Comparison of ENCODE assay signal across 9 mouse cellular contexts in genomic region chr16:18586076-18586905, GRCm38 (mm10). TPM values are rescaled to one million over a fixed set of nuclear protein-coding genes. Genes with fewer than 3 reads are reported as not detected.
A peak's percentile ranks its signal among the peaks of the same experiment; 100 is the strongest.
DNase-seq lines count a peak whose midpoint lies in the region; ATAC-seq and TF ChIP-seq lines count a peak whose summit lies in the region.
"Had no signal": no experiment of that assay in that cellular context is flagged by ENCODE, and none has a peak within 500 bp of the region (broad histone marks: within the 10 kb centered on the region; RNA-seq: fewer than 3 reads in every experiment).

No protein-coding gene starts in this region.

- no peaks in the 10 kb centered on the region for H3K9me3 ChIP-seq in liver, embryonic 14.5 days (ENCODE audit: control insufficient read depth, low read length)

- ATAC-seq in liver, embryonic 14.5 days (ENCODE audit: insufficient read depth), result no peak

- no peaks in the 10 kb centered on the region; the same call in 1 of the 2 replicates for H3K27me3 ChIP-seq in testis, adult 2 months (ENCODE audit: control insufficient read depth, insufficient read depth, low read length)
- peaks cover 100% of the 10 kb centered on the region for H3K27me3 ChIP-seq in liver, embryonic 14.5 days (ENCODE audit: control insufficient read depth, insufficient read depth, low read length)

- no peak overlapping the region for H3K9ac ChIP-seq in liver, embryonic 14.5 days (replicated peaks)

- TF ChIP-seq CTCF in testis, adult 2 months (IDR thresholded peaks at IDR 0.05; ENCODE audit: control insufficient read depth, insufficient read depth, insufficient replicate concordance, low read depth, low read length), result no peak
- no peak for TF ChIP-seq CTCF in liver, embryonic 14.5 days (IDR thresholded peaks at IDR 0.05; ENCODE audit: low read depth)

- no peak for TF ChIP-seq EP300 in liver, embryonic 14.5 days (IDR thresholded peaks at IDR 0.05; ENCODE audit: low read depth)

- peak overlapping the region; percentile 82 for H3K4me3 ChIP-seq in testis, adult 2 months (ENCODE audit: control insufficient read depth, low read depth, low read length)
- peak overlapping the region in 1 of 2 experiments; percentile 25; a peak in 2 of 4 replicates for H3K4me3 ChIP-seq in liver, embryonic 14.5 days (ENCODE audit: insufficient read depth in 1 of 2, low read depth in 2 of 2, low read length in 2 of 2)

- DNase-seq in embryo, embryonic 10.5 days (ENCODE audit: low spot score), result peak; percentile 40
- DNase-seq in embryo, embryonic 10 days (ENCODE audit: low spot score), result no peak
- DNase-seq in testis, postnatal 10 days (ENCODE audit: low spot score), result no peak
- DNase-seq in liver, embryonic 14.5 days (ENCODE audit: low read depth in 3 of 3, low spot score in 3 of 3), result no peak
- no peak for DNase-seq in left cerebral cortex, adult 11 months (ENCODE audit: low spot score)
- no peak for DNase-seq in gastrocnemius, postnatal 36 days
- no peak for DNase-seq in cerebellum, postnatal 25 days
- DNase-seq: layer of hippocampus, adult 9-11 months had no signal

- H3K4me2 ChIP-seq in liver, embryonic 14.5 days (ENCODE audit: low read depth), result peak overlapping the region; percentile 28; the same call in 1 of the 2 replicates

- 2% methylated on average over 81 of the region's 83 CpGs for WGBS in liver, embryonic 14.5 days (ENCODE audit: insufficient replicate concordance)

- H3K4me1 ChIP-seq in testis, adult 2 months (ENCODE audit: control insufficient read depth, insufficient read depth, low read length), result peaks cover 74% of the 10 kb centered on the region
- H3K4me1 ChIP-seq in liver, embryonic 14.5 days (replicated peaks; ENCODE audit: control insufficient read depth in 2 of 2, insufficient read depth in 2 of 2, low read length in 1 of 2), result no peaks in the 10 kb centered on the region

- TF ChIP-seq POLR2A in testis, adult 2 months (IDR thresholded peaks at IDR 0.05; ENCODE audit: control insufficient read depth, low read depth, low read length), result no peak

- intact Hi-C loops in gastrocnemius, postnatal 36 days (cut with DNase I), result no loop called here

- H3K27ac ChIP-seq in testis, adult 2 months (ENCODE audit: control insufficient read depth, insufficient read depth, low read depth, low read length), result peak overlapping the region; percentile 39; the same call in 1 of the 2 replicates
- H3K27ac ChIP-seq in liver, embryonic 14.5 days, result no peak overlapping the region

- H3K36me3 ChIP-seq in testis, adult 2 months (ENCODE audit: control insufficient read depth, insufficient read depth, low read length), result no peaks in the 10 kb centered on the region
- no peaks in the 10 kb centered on the region for H3K36me3 ChIP-seq in liver, embryonic 14.5 days (replicated peaks; ENCODE audit: control insufficient read depth, insufficient read depth, low read depth)

RNA-seq across cellular contexts. Expression of gene Tbx1, which starts 4.2 kb away (rescaled TPM):
- polyA plus RNA-seq in testis, adult 2 months (2012; rRNA removed), result 4.2 and 6.1 TPM in 2 replicates
- 0.02 TPM in 1 of 2 replicates, not detected in the other for polyA plus RNA-seq in liver, embryonic 14.5 days (2012; rRNA removed)
- polyA plus RNA-seq in liver, embryonic 14.5 days (2014; fragmentation: Nextera tagmentation; extraction: Ambion mirVana), result not detected in 2 replicates
- 10 to 100 TPM in 1 of 2 experiments, 1 to 10 TPM in 1; 8.7 to 11.1 TPM for total RNA-seq in gastrocnemius, postnatal 36 days (2021)

RNA-seq across cellular contexts. Expression of gene Gp1bb, which starts 35.9 kb away (rescaled TPM):
- 7.8 and 10.9 TPM in 2 replicates for polyA plus RNA-seq in testis, adult 2 months (2012; rRNA removed)
- 15.0 and 27.9 TPM in 2 replicates for polyA plus RNA-seq in liver, embryonic 14.5 days (2012; rRNA removed)
- 23.6 and 32.2 TPM in 2 replicates for polyA plus RNA-seq in liver, embryonic 14.5 days (2014; fragmentation: Nextera tagmentation; extraction: Ambion mirVana)
- total RNA-seq in gastrocnemius, postnatal 36 days (2021), result not detected

RNA-seq across cellular contexts. Expression of gene Gm49601, which starts 39.9 kb away (rescaled TPM):
- 9.5 and 11.6 TPM in 2 replicates for polyA plus RNA-seq in testis, adult 2 months (2012; rRNA removed)
- 0.54 and 0.63 TPM in 2 replicates for polyA plus RNA-seq in liver, embryonic 14.5 days (2012; rRNA removed)
- polyA plus RNA-seq in liver, embryonic 14.5 days (2014; fragmentation: Nextera tagmentation; extraction: Ambion mirVana), result not detected in 2 replicates
- total RNA-seq in gastrocnemius, postnatal 36 days (2021), result 1 to 10 TPM in 1 of 2 experiments, under 1 TPM in 1; 0.94 to 1.5 TPM

RNA-seq across cellular contexts. Expression of gene Sept5, which starts 43.5 kb away (rescaled TPM):
- 62.5 and 63.0 TPM in 2 replicates for polyA plus RNA-seq in testis, adult 2 months (2012; rRNA removed)
- polyA plus RNA-seq in liver, embryonic 14.5 days (2012; rRNA removed), result 2.0 and 2.2 TPM in 2 replicates
- polyA plus RNA-seq in liver, embryonic 14.5 days (2014; fragmentation: Nextera tagmentation; extraction: Ambion mirVana), result 1.6 and 1.9 TPM in 2 replicates
- 1 to 10 TPM; 2.7 TPM for total RNA-seq in gastrocnemius, postnatal 36 days (2021)
